Mouse (Mus musculus): ENCODE measurements around the gene Pagr1b.

The Pagr1b gene

DNA sequence TGATC, at the start of gene Pagr1b:
TSS of gene Pagr1b (minus strand) at position 4 of the 5 bp plus-strand sequence.
- in situ Hi-C loops (cut with MboI, MseI) = loop anchor here (10.0 kb wide), 1 partner anchor 89 kb away; no protein-coding TSS in a partner anchor

- in situ Hi-C loops (cut with MboI, MseI) = loop anchor here (5.0 kb wide), 1 partner anchor 42 kb away; no protein-coding TSS in a partner anchor
Observed at GRCm38 (mm10) chr7:127065538-127065937, 49.3 kb upstream of the Pagr1b start.

DNA sequence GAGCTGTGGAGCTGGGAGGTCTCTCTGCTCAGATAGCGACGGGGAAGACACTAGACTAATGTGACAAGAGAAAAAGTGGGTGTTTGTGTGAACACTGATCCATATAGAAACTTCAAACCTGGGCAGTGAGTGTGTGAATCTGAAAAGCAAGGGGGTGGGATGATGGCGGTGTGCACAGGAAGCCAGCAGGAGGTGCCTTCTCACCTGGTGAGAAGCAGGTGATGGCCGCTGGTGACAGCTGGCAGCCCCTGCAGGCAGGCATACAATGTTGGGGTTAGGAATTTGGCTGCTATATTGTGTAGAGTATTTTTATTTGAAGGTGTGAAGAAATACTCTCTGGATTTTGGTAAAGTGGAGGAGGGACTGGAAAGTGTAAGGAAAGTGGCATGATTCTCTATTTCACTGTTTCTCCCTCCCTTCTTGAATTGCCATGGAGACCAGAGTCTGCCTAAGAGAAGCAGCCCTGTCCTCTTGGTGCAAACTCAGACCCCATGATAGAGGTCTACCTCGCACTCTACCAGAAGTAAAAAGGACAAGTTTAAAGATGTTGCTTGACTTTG, 38.8 kb upstream of the Pagr1b start:
- in situ Hi-C loops (cut with MboI, MseI) = no loop called here

GRCm38 (mm10) chr7:127041851-127042672, 25.8 kb upstream of the Pagr1b start, which contains the start of gene Kif22:
Gene Kif22 (minus strand): TSS chr7:127042471.
- in situ Hi-C loops (cut with MboI, MseI) = no loop called here

GRCm38 (mm10) chr7:127031244-127031643, 15.0 kb upstream of the Pagr1b start:
- in situ Hi-C loops (cut with MboI, MseI) = no loop called here

- in situ Hi-C loops (cut with MboI, MseI) = no loop called here
Observed at GRCm38 (mm10) chr7:127030172-127030571, 13.9 kb upstream of the Pagr1b start.

DNA sequence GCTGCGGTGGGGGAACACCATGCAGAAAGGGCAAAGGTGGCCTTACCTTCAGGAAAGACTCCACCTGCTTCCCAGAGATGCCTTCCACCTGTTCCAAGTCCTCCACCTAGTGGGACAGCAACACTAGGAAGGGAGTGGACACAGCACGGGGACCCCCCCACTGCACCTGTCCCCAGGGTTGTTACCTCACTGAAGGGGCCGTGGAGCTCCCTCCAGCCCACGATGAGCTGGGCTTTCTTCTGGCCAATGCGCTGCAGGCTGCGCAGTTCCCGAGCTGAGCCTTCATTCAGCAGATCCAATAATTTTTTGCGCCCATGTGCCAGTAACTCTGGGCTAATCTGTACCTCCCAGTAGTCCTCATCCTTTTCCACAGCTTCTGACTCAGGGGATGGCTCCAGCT, 11.6 kb upstream of the Pagr1b start:
- in situ Hi-C loops (cut with MboI, MseI) = no loop called here

DNA sequence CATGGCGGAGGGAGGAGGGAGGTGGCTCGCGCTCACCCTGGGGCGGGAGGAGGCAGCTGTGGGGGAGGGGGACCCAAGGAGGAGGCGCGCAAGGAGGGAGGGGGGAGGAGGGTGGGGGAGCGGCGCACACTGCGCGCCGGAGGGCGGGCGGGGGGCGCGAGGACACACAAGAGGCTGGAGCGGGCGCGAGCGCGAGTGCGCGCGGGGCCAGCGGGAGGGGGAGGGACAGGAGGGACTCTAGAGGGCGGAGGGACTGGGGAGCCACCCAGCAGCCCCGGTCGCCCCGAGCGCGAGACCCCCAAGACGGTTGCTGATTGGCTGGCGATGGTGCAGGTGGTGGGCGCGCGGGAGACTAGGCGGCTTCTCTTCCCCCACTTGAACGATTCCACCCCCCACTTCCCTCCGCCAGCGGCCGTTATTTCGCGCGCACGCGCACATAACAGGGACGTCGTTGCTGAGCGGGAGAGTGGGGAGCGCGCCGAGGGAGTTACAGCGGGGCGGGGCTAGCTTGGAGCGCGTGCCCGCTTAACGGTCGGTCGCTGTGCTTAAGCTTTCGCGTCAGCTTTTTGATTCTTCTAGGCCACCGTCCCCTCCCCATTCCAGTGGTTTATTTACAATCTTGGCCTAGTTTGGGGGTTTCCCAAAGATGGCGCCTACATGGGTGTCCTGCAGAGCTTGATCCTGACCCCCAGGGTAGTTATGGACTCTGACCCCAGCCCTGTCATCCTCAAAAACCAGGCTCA, 10.9 kb upstream of the Pagr1b start, which contains the start of gene Maz:
TSS of gene Maz (minus strand) at position 54 of the 743 bp plus-strand sequence.
- in situ Hi-C loops (cut with MboI, MseI) = no loop called here

DNA sequence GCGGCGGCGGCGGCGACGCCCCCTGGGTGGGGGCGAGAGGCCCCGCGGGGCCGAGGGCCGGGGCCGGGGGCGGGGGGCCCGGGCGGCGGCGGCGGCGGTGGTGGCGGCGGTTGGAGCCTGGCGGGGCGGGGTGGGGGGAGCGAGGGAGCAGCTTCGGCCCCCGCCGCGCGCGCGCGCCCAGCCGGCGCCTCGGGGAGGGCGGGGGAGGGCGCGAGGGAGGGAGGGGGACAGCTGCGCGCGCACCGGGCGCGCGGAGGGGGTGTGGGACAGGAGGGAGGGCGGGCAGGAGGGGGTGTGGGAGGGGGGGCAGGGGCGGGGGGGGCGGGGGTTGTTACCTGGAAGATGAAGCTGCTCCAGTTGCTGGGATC, 10.3 kb upstream of the Pagr1b start:
- in situ Hi-C loops (cut with MboI, MseI) = no loop called here

DNA sequence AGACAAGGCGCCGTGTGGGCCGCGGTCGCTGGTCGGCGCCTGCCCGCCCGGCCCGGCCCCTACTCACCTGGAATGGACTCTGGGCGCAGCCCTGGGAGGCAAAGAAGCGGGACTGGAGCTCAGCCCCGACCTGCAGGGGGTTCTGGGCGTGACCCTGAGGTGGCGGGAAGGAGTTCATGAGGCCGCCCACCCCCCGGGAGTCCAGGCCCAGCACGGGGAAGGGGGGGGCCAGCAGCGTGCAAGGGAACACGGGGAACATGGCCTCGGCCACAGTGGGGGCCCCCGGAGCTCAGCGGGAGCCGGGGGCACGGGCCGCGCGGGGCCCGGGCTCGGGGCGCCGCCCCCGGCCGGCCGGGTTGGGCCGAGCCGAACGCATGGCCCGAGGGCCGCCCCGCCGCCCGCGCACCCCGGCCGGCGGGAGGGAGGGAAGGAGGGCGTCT, 9.9 kb upstream of the Pagr1b start:
- in situ Hi-C loops (cut with MboI, MseI) = no loop called here

GRCm38 (mm10) chr7:127025556-127026160, 9.4 kb upstream of the Pagr1b start:
- in situ Hi-C loops (cut with MboI, MseI) = no loop called here

- in situ Hi-C loops (cut with MboI, MseI) = no loop called here
Observed at GRCm38 (mm10) chr7:127024755-127025555, 8.7 kb upstream of the Pagr1b start.

GRCm38 (mm10) chr7:127023896-127024690, 7.8 kb upstream of the Pagr1b start:
- in situ Hi-C loops (cut with MboI, MseI) = no loop called here

DNA sequence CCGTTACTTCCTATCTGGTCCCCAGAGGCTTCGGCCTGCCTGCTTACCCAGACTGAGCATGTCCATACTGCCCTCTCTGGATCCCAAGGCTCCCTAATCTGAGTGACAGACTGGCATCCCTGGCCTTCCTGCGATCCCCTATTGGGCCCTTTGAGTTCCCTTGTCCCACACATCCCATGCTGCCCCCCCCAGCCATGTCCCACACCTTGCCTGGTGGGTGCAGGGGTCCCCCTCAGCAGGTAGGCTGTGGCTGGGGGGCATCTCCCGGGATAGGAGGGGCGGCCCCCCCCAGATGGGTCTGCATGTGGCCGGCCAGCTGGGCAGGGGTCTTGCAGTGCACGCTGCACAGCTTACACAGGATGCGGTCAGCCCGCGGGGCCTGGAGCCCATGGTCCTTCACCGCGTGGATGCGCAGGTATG, 7.0 kb upstream of the Pagr1b start:
- in situ Hi-C loops (cut with MboI, MseI) = no loop called here

DNA sequence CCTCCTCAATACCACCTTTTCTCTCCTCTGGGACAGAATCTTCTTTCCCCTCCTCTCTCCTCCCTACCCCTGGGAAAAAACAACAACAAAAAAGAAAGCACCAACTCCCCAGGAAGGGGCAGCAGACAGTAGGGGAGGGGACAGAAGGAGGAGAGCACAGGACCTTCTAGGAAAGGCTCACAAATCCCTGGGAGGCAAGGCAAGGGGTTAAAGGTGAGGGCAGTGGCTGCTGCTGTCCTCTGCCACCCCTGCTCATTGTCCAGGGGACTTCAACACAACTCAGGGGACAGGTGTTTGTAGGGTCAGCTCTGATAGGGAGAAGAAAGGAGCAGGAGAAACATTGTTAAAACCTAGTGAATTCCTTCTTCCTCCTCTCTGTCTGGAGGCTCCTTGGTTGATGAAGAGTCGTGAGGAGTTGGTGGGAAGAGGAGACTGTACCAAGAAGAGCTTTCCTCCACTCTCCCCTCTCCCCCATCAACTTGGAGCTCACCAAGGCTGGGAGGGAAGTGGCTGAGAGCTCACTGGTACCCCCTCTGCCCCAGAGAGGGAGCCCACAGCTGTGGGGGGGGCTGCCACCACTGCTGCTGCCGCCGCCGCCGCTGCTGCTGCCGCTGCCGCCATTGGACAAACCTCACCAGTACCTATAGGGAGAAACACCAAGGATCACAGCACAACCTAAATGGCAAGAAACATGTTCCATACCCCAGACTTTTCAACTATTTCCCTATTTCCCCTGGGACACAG, 6.4 kb upstream of the Pagr1b start:
- in situ Hi-C loops (cut with MboI, MseI) = no loop called here

DNA sequence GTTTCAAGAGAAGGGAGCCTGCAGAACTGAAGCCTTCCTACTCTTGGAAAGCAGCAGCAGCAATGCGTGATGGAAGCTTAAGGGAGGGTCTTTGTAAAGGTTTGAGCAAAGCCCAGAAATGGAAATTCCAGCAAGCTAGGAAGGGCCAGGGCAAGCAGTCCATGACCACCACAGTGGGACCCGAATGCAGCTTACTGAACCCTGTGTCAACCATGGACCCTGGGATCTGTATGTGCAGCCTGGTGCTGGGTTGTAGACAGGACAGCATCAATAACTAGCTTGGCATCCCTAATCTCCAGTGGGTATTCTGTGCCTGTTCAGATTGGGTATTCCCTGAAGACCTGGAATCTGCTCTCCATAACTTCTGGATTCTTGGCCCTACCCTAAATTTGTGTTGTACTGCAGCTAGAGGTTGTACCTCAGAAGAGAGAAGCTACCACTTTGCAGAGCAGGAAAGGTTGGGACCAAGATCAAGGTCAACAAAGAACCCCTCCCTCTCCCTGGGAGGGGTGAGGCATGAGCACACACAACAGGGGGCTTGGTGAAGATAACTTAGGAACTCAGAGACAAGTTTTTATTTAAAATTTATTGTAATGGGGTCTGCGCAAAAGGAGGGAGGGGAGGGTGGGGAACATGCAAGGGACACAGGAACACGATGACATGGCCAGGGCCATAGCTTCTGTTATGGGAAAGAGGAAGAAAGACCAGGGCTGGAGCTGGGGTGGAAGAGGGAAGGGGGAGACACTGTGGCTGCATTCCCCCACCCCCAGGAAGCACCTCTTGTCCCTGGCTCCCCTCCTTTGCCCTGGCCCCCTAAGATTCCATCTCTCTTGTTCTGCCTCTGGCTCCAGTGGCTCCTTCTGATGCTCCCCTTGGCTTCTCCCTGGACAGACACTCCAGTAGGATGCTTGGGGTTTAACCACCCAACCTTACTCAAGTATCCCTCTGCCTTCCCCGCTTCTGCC, 5.6 kb upstream of the Pagr1b start:
- in situ Hi-C loops (cut with MboI, MseI) = no loop called here

DNA sequence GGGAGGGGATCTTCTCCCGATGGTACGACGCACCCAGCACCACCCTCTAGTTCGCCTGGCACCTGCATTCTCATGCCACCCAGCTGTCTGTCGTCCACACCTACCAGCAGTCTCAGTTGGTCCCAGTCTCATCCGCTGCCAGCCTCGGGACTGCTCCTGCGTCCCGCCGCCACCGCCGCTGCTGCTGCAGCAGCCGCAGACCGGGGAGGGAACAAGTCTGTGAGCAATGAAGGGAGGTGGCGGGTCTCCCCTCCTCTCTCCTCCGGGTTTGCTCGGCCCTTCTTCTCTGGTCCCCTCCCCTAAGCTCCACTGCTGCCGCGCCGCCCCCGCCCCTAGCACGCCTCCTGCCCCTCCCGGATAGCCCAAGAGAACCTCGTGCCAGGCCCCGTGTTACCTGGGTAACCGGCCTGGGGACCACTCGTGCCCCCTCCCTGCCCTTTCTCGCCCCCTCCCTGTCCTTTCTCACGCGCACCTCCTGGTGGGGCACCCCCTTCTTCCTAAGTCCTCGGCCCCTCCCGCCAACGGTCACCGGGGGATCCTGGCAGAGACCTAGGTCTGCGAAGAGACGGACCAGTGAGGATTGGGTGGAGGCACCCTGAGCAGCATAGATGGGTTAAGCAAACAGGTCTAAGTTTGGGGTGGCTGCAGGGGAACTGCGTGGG, 4.7 kb upstream of the Pagr1b start, which contains the start of the genes Gm42742 and Prrt2:
TSS of gene Gm42742 (minus strand) at position 197 of the 662 bp plus-strand sequence.
TSS of gene Prrt2 (minus strand) at position 311 of the 662 bp plus-strand sequence.
- in situ Hi-C loops (cut with MboI, MseI) = no loop called here

- in situ Hi-C loops (cut with MboI, MseI) = no loop called here
Observed at GRCm38 (mm10) chr7:127020491-127020890, 4.2 kb upstream of the Pagr1b start.

All from regulatory T cell (primary cell).